Mouse (Mus musculus) spleen, postnatal 36 days (tissue): ENCODE measurements around the gene S1pr4.
A peak's percentile ranks its signal among the peaks of the same experiment; 100 is the strongest.

Experiments
- DNase-seq, 2 experiments: peaks; one replicate each; pipeline ENCODE4 v3.0.0; 2022; ENCODE audit warnings: low spot score in 2 of 2, mixed read lengths in 1 of 2

Gene S1pr4

DNA sequence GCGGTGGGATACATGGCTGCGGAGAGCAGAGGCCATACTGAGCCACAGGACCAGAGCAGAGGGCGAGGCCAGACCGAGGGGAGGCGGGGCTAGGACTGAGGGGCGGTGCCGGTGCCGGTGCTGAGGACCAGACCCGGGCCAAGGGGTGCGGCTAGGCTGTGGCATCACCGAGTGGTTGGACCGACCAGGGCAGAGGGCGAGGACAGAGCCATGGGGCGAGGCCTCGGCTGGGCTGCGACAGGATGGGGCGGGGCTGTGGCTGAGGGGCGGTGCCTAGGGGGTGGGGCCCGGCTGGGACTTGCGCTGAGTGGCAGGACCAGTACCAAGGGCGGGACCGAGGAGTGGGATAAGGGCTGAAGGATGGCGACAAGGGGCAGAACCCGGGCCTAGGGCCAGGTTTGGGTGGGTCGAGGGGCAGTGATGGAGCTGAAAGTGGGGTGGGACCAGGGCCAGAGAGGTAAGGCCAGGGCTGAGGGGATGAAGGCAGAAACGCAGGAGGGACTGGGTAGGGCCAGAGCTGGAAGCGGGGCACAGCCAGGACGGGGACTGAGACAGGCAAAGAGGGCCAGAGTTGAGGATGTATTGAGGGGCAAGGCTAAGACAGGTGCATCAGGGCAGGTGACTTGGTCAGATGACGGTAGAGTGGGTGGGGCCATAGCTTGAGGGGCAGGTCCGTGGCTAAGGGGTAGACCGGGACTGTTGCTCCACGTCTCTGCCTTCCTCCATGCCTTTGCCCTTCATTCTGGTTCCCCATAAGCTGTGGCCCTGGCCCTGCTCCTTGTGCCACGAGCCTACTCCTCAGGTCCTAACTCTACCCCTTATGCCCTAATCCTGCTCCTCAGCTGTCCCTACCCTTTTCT, 35.3 kb downstream of the S1pr4 start:
- DNase-seq = peak; percentile 43

DNA sequence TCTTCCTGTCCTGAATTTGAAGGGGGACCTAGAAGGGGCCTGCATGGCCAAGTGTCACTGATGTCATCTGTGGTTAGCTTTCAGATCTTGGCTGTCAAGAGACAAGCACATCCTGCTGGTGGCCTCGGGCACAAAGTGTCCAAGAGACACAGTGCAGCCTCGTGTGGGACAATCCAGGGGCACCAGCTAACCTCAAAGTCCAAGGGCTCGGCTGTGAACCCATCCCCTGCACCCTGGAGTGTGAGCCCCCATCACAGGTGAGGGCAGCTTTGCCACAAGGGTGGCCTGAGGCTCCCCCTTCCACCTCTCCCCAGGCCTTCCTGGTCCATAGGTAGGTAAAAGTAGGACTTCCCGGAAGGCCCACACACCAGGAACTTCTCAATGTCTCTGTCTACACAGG, 36.4 kb downstream of the S1pr4 start:
- DNase-seq = no peak

DNA sequence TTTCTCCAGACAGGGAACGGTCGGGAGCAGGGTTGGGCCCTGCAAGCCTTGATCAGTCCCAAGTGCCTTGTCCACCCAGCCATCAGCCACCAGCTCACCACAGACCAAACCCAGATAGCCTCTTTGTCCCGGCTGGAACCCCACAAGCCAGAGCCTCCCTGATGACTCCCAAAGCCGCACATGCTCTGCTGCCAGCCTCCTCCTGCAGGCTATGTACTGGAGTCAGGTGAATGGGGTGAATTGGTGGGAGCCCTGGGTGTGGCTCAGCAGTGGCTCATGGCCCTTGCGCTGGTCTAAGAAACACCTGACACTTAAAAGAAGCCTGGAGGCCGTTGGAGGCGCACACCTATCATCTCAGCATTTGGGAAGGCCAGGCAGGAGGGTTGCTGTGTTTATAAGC, 37.0 kb downstream of the S1pr4 start:
- no peak for DNase-seq

DNA sequence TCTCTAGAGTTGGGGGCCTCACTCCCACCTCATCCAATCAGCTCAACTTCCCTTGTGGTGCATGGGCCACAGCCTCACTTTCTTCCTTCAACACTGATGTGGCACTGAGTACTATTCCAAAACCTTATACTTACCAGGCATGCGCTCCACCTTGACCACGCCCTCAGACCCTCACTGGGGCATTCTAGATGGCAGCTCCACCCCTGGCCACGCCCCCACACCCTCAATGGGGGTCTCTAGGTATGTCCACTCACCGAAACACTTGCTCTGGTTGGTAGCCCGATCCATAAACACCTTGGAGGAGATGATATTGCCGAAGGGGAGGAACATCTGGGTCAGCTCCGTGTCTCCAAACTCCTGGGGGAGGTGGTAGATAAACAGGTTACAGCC, 37.5 kb downstream of the S1pr4 start:
- no peak for DNase-seq

DNA sequence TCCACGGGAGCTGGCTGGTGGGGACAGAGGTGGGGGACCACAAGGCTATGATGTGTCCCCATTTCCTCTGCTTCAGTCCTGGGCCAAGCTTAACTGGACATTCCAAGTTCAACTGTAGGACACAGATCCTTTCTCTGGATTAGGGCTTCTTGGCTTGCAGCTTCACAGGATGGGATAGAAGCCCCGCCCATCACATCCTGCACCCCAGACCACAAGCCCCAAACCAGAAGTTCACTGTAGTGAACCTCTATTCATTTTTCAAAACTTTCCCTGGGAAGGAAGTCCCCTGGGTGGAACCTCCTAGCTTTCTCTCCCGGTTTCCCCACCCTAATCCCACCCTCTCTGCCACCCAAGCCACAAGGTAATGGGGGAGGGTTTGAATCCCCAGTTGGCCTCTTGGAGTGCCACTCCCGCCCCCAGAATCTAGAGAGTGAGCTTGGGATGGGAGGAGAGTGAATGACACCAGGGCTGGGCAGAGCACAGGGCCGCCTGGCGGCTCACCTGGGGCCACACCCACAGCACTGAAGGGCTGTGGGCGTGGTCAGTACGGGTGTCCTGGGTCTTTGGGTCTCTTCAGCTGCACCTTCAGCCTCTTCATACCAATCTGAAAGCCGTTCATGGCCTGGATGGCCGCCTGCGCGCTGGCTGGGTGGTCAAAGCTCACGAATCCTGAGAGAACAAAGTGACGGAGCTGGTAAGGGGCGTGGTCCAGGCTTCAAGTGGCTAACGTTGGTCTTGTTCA, 38.1 kb downstream of the S1pr4 start:
- no peak for DNase-seq

DNA sequence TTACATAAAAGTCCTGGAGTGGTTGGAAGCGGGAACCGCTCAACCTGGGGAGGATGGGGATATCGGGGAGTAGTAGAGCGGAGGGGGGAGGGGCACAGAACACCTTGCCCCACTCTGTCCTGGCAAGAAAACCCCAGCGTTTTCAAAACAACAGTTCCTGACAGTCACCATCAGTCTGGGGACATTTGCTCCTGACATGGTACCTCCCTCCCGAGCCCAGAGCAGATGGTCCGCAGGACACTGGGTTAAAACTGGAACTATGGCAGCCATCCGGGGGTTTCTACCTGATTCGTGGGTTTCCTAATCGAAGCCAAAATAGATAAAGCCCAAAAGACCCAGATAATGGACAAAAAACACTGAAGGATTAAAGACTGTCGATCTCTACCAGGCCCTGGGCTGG, 39.0 kb downstream of the S1pr4 start:
- no peak for DNase-seq

DNA sequence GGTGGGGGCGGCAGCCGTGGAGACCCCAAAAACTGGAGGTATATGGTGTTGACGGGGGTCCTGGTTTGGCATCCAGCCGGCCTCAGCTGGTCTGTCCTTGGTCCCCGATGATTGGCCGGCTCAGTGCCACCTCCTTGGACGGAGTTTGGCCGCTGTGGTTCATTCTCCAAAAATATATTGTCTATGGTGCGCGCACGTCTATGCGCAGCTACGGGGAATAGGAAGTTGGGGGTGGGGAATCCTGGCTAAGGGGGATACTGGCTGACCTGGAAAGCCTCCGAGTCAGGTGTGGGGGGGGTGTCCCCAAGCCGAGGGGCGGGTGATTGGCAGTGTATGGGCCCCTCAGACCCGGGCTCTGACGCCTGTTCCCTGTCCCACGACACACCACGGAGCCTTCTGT, 39.5 kb downstream of the S1pr4 start:
- no peak for DNase-seq

DNA sequence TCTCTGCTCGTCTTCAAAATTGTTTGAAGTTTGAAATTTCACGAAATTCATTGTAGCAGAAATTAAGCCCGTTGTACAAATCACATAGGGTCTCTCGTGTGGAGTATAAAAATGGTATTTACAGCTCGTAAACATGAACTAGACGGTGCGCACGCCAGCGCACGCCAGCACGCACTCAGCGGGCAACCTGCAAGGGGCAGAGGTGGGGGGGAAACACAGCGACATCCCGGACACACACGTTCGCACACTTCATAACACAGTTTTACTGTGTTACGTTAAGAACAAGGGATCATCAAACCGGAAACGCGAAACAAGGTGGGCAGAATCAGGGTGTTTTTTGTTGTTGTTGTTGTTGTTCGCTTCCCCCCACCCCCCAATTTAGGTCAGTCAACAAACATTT, 40.5 kb downstream of the S1pr4 start:
- DNase-seq = no peak

DNA sequence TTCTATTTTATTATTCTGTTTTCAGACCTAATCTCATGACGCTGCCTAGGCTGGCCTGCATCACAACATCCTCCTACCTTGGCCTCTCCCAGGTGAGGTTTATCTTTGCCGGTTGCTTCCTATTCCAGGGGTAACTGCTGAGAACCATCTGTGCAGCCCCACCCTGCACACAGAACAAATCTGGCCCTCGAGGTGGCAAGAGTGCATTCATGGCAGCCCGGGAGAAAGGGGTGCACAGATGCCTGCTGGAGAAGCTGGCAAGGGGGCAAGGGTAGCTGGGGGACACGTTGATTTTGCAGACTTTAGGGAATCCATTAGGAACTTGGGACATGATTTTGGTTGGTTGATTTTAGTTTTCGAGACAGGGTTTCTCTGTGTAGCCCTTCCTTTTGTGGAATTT, 41.7 kb downstream of the S1pr4 start:
- DNase-seq = no peak

DNA sequence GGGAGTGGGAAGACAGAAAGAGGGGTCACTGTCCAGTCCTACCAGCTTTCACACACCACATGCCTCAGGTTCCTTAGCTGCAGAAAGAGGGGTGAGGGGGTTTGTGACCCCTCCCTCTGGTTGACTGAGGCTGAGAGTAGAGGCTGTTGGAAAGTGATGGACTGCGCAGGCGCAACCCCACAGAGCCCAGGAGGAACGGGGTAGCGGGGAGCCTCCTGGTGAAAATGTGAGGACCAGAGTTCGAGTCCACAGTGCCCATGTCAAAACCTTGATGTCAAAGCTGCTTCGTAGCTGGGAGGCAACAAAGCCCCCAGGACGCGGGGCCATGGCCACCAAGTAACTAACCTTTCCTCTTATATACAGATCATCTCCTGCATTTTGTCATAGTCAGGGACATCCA, 42.3 kb downstream of the S1pr4 start:
- no peak for DNase-seq

DNA sequence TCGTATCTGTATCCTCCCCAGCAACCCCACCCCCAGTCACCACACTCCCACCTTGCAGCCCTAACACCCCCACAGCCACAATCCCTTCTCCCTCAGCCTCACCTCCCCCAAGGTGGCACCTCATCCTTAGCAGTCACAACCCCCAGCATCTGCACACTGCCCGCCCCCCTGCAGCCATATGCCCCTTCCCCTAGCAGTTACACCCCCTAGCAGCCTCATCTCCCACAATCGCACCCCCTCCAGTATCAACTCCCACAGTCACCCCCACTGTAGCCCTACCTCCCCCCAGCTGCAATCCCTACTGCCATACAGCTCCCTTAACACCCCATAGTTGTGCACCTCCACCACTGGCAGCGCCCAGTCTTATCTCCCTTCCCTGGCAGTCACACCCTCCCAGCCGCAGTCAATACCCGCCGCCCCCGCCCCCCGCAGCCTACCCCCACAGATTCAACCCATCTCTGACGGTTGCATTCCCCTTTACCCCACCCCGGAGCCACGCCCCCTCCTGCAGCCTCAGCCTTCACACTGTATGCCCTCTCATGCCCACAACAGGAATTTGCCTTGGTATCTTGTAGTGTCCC, 42.9 kb downstream of the S1pr4 start:
- DNase-seq = no peak

DNA sequence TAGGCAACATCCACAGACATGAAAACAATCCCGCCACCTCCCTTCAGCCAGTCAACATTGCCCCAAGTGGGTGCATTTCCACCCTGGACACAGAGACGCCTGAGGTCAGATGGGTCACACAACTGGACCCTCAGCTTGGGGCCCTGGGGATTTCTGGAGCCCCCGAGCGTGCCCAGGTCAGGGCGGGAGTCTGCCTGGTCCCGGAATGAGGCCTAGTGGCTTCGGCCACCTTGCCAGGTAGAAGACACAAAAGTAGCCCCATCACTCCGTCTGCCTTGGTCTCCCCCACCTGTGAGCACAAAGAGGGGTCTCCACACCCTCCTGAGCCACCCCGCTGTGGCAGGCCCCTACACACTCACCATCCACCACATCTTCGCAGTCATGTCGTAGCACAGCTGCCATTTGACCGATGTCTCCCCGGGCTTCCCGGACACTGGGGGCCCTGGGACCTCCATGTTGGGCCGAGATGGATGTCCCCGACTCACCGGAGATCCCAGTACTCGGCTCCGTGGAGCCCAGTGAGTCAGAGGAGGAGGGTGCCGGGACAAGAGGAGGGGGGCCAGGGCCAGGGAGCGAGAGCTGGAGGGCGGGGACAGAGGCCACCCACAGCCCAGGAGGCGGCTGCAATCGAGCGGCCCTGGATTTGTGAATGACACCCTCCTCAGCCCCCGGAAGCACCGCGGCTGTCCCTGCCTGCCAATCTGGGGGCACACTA, 44.6 kb downstream of the S1pr4 start, which contains the start of gene Nfic:
Nfic (minus strand) TSS at position 455 of the 715 bp plus-strand sequence.
- DNase-seq = no peak

DNA sequence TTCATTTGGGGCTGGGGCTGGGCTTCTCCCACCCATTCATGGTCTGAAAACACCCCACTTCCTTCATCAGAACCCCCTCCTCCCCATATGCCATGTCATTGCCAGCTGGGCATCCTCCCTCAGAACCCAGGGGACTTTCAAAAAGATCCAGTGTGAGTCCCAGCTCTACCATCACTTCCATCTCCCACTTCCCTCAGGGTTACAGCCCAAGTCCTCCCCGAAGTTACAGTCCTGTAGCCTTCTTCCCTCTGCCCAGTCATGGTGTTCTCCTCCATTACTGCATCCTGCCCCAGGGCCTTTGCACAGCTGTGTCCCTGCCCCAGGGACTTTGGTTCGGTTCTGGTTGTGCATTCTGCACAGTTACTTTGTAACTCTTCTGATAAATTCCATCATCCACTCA, 45.8 kb downstream of the S1pr4 start:
- no peak for DNase-seq

DNA sequence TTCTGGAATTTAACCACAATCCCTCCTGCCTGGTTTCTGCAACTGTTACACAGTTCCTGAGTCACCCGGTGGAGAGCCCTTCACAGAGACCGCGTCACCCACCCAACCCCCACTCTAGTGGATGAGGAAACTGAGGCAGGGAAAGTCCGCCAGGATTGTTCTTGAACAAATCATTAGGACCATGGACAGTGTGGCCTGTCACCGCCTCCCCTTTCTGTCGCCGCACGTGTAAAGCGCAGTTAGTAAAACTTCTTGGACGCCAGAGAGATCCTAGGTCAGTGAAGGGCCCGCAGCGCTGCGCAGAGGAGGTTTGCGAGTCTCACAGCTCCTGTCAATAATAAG, 47.0 kb downstream of the S1pr4 start:
- DNase-seq = no peak

DNA sequence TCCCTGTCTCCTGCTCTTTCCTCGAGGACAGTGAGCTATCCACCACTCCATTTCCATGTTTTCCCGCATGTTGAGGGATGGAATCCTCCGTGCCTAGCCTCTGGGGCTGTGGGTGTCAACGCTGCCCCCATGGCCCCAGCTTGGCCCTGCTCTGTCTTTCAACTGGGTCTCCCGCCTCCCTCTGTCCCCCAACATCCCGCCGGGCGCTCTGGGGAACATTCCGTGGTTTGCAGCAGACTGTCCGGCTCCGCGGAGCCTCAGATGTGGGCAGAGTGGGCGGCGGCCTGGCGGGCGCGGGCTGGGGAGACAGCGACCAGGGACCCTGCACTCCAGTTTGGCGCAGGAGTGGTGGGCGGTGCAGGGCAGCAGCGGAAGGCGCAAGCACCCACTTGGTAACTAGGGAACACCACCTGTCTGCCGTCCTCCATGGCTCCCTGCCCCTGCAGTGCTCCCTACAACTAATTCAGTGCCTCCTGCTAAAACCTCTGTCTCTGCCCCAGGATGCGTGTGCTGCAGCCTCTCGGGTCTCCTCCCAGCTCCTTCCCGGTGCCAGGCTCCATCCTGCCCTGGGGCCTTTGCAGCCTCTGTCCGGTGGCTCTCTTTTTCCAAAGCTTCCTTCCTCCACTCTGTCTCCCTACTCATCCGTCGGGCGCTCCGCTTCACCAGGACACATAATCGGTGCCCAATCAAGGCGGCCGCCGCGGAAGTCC, 47.5 kb downstream of the S1pr4 start:
- DNase-seq = no peak

DNA sequence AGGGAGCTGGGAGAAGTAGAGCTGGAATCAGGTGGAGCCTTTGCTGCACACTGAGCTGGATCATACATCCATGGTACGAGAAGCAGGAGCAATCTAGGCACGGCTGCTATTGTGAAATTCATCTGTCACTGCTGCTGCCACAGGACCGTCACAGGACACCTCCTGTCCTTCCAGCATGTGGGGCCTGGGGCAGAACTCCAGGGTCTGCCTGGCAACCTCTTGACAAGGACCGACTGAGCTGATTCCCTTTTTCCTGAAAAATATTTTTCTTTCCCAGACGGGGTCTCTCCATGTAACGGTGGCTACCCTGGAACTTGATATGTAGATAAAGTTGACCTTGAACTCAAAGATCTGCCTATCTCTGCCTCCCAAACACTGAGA, 48.6 kb downstream of the S1pr4 start:
- DNase-seq = no peak

DNA sequence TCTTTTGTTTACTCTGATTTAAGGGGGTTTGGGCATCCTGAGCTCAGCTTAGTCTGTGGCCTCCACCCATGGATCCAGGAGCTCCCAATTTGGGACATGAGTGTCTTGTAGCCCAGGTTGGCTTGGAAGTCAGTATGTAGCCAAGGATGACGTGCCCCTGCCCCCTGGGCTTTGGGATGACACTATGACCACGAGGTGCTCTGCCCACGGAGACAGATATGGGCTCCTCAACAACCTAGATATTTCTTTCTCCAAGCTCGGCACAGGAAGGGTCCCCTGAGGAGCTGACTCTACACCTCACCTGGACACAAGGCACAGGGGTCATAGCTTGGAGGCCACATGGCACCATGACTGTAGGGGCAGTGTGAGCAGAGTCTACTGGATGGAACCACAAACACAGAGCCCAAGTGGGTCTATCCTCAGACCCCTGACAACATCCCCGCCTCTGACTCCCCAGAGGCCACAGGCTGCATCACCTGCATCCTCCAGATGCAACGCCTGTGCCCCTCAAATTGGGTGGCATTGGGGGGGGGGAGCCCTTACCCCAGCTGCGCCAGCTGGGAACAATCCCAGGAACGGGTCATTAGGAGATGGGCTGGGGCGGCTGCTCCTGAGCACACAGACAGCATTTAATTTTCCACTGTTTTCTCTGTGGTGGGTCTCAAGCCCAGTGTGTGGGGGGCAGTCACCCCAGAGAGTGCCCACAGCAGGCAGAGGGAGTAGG, 49.1 kb downstream of the S1pr4 start:
- DNase-seq = no peak

DNA sequence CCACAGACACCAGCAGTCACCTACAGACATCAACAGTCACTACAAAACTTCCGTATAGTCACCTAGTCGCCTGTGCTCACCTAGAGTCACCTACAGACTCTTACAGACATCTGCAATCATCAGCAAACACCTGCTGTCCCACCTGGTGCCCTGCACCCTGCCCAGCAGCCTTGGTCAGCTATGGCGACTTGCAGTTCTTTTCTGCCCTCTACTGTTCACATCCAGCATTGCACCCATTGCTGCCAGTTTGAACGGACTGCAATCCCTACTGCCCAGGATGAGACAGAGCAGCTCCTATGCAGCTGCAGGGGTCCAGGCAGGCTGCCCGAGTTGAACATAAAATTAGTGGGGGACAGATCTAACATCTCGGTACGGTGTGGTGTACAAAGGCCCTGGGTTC, 49.8 kb downstream of the S1pr4 start:
- DNase-seq = peak; percentile 76 to 78
